ENCODE assay signal across 8 mouse cellular contexts in genomic region chr2:92058469-92058868, GRCm38 (mm10). TPM values are rescaled to one million over a fixed set of nuclear protein-coding genes. Genes with fewer than 3 reads are reported as not detected.
A peak's percentile ranks its signal among the peaks of the same experiment; 100 is the strongest.
DNase-seq lines count a peak whose midpoint lies in the region; ATAC-seq and TF ChIP-seq lines count a peak whose summit lies in the region.

No protein-coding gene starts in this region.

- no peaks in the 10 kb centered on the region for H3K36me3 ChIP-seq in embryonic facial prominence, embryonic 15.5 days
- no peaks in the 10 kb centered on the region for H3K36me3 ChIP-seq in heart, embryonic 10.5 days
- H3K36me3 ChIP-seq in kidney, embryonic 14.5 days (ENCODE audit: control insufficient read depth, insufficient read depth, low read length): no peaks in the 10 kb centered on the region
- H3K36me3 ChIP-seq in limb, embryonic 14.5 days (ENCODE audit: control insufficient read depth, insufficient read depth, low read length): no peaks in the 10 kb centered on the region
- H3K36me3 ChIP-seq in midbrain, embryonic 16.5 days (ENCODE audit: control insufficient read depth, insufficient read depth, low read length): no peaks in the 10 kb centered on the region
- no peaks in the 10 kb centered on the region for H3K36me3 ChIP-seq in spleen, adult 2 months (ENCODE audit: control insufficient read depth, insufficient read depth, low read length)

- 0 out of 2 replicates have a peak overlapping the region, but pooled peaks have one; percentile 20 for H3K27ac ChIP-seq in bone marrow, adult 2 months (ENCODE audit: control insufficient read depth, insufficient read depth, low read depth, low read length, poor library complexity)
- H3K27ac ChIP-seq in embryonic facial prominence, embryonic 15.5 days (replicated peaks): no peak overlapping the region
- H3K27ac ChIP-seq in heart, embryonic 10.5 days: peak overlapping the region; percentile 44; the same call in 1 of the 2 replicates
- no peak overlapping the region for H3K27ac ChIP-seq in kidney, embryonic 14.5 days (ENCODE audit: low read depth, low read length)
- no peak overlapping the region for H3K27ac ChIP-seq in limb, embryonic 14.5 days (replicated peaks; ENCODE audit: low read depth, low read length)
- H3K27ac ChIP-seq in midbrain, embryonic 16.5 days (ENCODE audit: low read length): peak overlapping the region; percentile 95
- H3K27ac ChIP-seq in spleen, adult 2 months (ENCODE audit: insufficient read depth, low read length): no peak overlapping the region

- ATAC-seq in embryonic facial prominence, embryonic 15.5 days (ENCODE audit: insufficient number of reproducible peaks, low FRiP score, low TSS enrichment, low read depth): peak; percentile 66
- peak; percentile 53 for ATAC-seq in kidney, embryonic 14.5 days (ENCODE audit: low FRiP score, low TSS enrichment)
- ATAC-seq in limb, embryonic 14.5 days (ENCODE audit: low FRiP score, low read depth): peak; percentile 53
- ATAC-seq in midbrain, embryonic 16.5 days: peak; percentile 73

- peak; percentile 80 for TF ChIP-seq CTCF in bone marrow, adult 2 months (IDR thresholded peaks at IDR 0.05; ENCODE audit: control insufficient read depth, insufficient read depth, low read length)
- peak; percentile 91 for TF ChIP-seq CTCF in spleen, adult 2 months (IDR thresholded peaks at IDR 0.05; ENCODE audit: extremely low read depth, insufficient read depth, insufficient read length, insufficient replicate concordance)

- peak overlapping the region; percentile 33; the same call in 1 of the 2 replicates for H3K9ac ChIP-seq in embryonic facial prominence, embryonic 15.5 days
- peak overlapping the region; percentile 40; the same call in 1 of the 2 replicates for H3K9ac ChIP-seq in kidney, embryonic 14.5 days (ENCODE audit: low read depth, low read length)
- peak overlapping the region; percentile 61 for H3K9ac ChIP-seq in limb, embryonic 14.5 days (ENCODE audit: low read depth, low read length, severe bottlenecking)
- peak overlapping the region; percentile 97 for H3K9ac ChIP-seq in midbrain, embryonic 16.5 days (ENCODE audit: low read depth, low read length)

- H3K9me3 ChIP-seq in embryonic facial prominence, embryonic 15.5 days (replicated peaks): no peaks in the 10 kb centered on the region
- no peaks in the 10 kb centered on the region for H3K9me3 ChIP-seq in heart, embryonic 10.5 days
- no peaks in the 10 kb centered on the region for H3K9me3 ChIP-seq in kidney, embryonic 14.5 days (ENCODE audit: control insufficient read depth, low read length)
- H3K9me3 ChIP-seq in limb, embryonic 14.5 days (ENCODE audit: control insufficient read depth, low read length): no peaks in the 10 kb centered on the region
- H3K9me3 ChIP-seq in midbrain, embryonic 16.5 days (replicated peaks; ENCODE audit: control insufficient read depth, low read length, poor library complexity, severe bottlenecking): no peaks in the 10 kb centered on the region

- H3K4me2 ChIP-seq in embryonic facial prominence, embryonic 15.5 days (replicated peaks): peak overlapping the region; percentile 94
- peak overlapping the region; percentile 96 for H3K4me2 ChIP-seq in kidney, embryonic 14.5 days (replicated peaks; ENCODE audit: low read depth, low read length)
- peak overlapping the region; percentile 93 for H3K4me2 ChIP-seq in limb, embryonic 14.5 days (replicated peaks; ENCODE audit: low read depth, low read length, severe bottlenecking)
- H3K4me2 ChIP-seq in midbrain, embryonic 16.5 days (ENCODE audit: low read length): peak overlapping the region; percentile 78

- peak; percentile 87 for DNase-seq in A20 (ENCODE audit: low read depth, low spot score)
- DNase-seq in heart, embryonic 10.5 days (ENCODE audit: low spot score): peak; percentile 94
- DNase-seq in limb, embryonic 14.5 days (ENCODE audit: low spot score): peak; percentile 91
- peak in 1 of 2 experiments; percentile 75 for DNase-seq in spleen, adult 2 months (ENCODE audit: low read depth in 1 of 2, low spot score in 2 of 2)

- H3K4me1 ChIP-seq in bone marrow, adult 2 months (ENCODE audit: control insufficient read depth, insufficient read depth, low read length): no peaks in the 10 kb centered on the region; the same call in 1 of the 2 replicates
- peaks cover 56% of the 10 kb centered on the region for H3K4me1 ChIP-seq in embryonic facial prominence, embryonic 15.5 days
- peaks cover 27% of the 10 kb centered on the region for H3K4me1 ChIP-seq in heart, embryonic 10.5 days
- 0 out of 2 replicates have a peak, but pooled peaks cover 6% of the 10 kb centered on the region for H3K4me1 ChIP-seq in kidney, embryonic 14.5 days (ENCODE audit: control insufficient read depth, insufficient read depth, low read length)
- peaks cover 34% of the 10 kb centered on the region for H3K4me1 ChIP-seq in limb, embryonic 14.5 days (ENCODE audit: control insufficient read depth, insufficient read depth, low read length)
- H3K4me1 ChIP-seq in midbrain, embryonic 16.5 days (ENCODE audit: control insufficient read depth, insufficient read depth, low read length): peaks cover 14% of the 10 kb centered on the region
- peaks cover 14% of the 10 kb centered on the region for H3K4me1 ChIP-seq in spleen, adult 2 months (ENCODE audit: control insufficient read depth, insufficient read depth, insufficient read length)

- under 1% methylated on average over 29 of the region's 29 CpGs for WGBS in bone marrow, adult 2 months
- under 1% methylated on average over 29 of the region's 29 CpGs for WGBS in embryonic facial prominence, embryonic 15.5 days
- under 1% methylated on average over 29 of the region's 29 CpGs for WGBS in heart, embryonic 10.5 days
- WGBS in kidney, embryonic 14.5 days: under 1% methylated on average over 29 of the region's 29 CpGs
- WGBS in limb, embryonic 14.5 days: under 1% methylated on average over 29 of the region's 29 CpGs
- WGBS in midbrain, embryonic 16.5 days: under 1% methylated on average over 29 of the region's 29 CpGs
- WGBS in spleen, adult 2 months: under 1% methylated on average over 29 of the region's 29 CpGs

- TF ChIP-seq POLR2A in bone marrow, adult 2 months (IDR thresholded peaks at IDR 0.05; ENCODE audit: borderline replicate concordance, control insufficient read depth, low read depth, low read length): no peak
- no peak for TF ChIP-seq POLR2A in limb, embryonic 14.5 days (IDR thresholded peaks at IDR 0.05; ENCODE audit: borderline replicate concordance, extremely low read depth, insufficient read depth, insufficient read length)
- TF ChIP-seq POLR2A in spleen, adult 2 months (IDR thresholded peaks at IDR 0.05; ENCODE audit: low read depth, low read length): no peak

- H3K27me3 ChIP-seq in embryonic facial prominence, embryonic 15.5 days: peaks cover 28% of the 10 kb centered on the region
- peaks cover 62% of the 10 kb centered on the region for H3K27me3 ChIP-seq in heart, embryonic 10.5 days (ENCODE audit: insufficient read depth, poor library complexity, severe bottlenecking)
- H3K27me3 ChIP-seq in kidney, embryonic 14.5 days (ENCODE audit: control insufficient read depth, insufficient read depth, low read length): peaks cover 30% of the 10 kb centered on the region
- H3K27me3 ChIP-seq in limb, embryonic 14.5 days (ENCODE audit: control insufficient read depth, insufficient read depth, low read length): peaks cover 12% of the 10 kb centered on the region; the same call in 1 of the 2 replicates
- peaks cover 4% of the 10 kb centered on the region; the same call in 1 of the 2 replicates for H3K27me3 ChIP-seq in midbrain, embryonic 16.5 days (ENCODE audit: control insufficient read depth, insufficient read depth, low read depth, low read length)
- peaks cover 15% of the 10 kb centered on the region for H3K27me3 ChIP-seq in spleen, adult 2 months (ENCODE audit: control insufficient read depth, insufficient read depth, low read length)

- H3K4me3 ChIP-seq in bone marrow, adult 2 months (replicated peaks; ENCODE audit: control insufficient read depth, low read depth, low read length): peak overlapping the region; percentile 17
- H3K4me3 ChIP-seq in embryonic facial prominence, embryonic 15.5 days (replicated peaks): peak overlapping the region; percentile 54
- H3K4me3 ChIP-seq in heart, embryonic 10.5 days: peak overlapping the region; percentile 75
- H3K4me3 ChIP-seq in kidney, embryonic 14.5 days (ENCODE audit: low read length): peak overlapping the region; percentile 55
- peak overlapping the region; percentile 60 for H3K4me3 ChIP-seq in limb, embryonic 14.5 days (replicated peaks; ENCODE audit: low read length)
- H3K4me3 ChIP-seq in midbrain, embryonic 16.5 days (ENCODE audit: low read depth, low read length): peak overlapping the region; percentile 81
- peak overlapping the region; percentile 55; the same call in 1 of the 2 replicates for H3K4me3 ChIP-seq in spleen, adult 2 months (ENCODE audit: extremely low read depth, insufficient read depth, insufficient read length)

RNA-seq across cellular contexts. Expression of gene Creb3l1, which starts 34.2 kb away (rescaled TPM):
- 1.6 and 1.7 TPM in 2 replicates for polyA plus RNA-seq in bone marrow, adult 2 months (2011; ENCODE audit: insufficient read depth, insufficient read length, low replicate concordance, missing spikeins)
- polyA plus RNA-seq in embryonic facial prominence, embryonic 15.5 days (2015; fragmentation: Nextera tagmentation; extraction: Ambion mirVana): 36.8 and 44.3 TPM in 2 replicates
- 7.2 and 8.6 TPM in 2 replicates for polyA plus RNA-seq in heart, embryonic 10.5 days (2016; fragmentation: Nextera tagmentation; extraction: Ambion mirVana)
- polyA plus RNA-seq in kidney, embryonic 14.5 days (2014; fragmentation: Nextera tagmentation; extraction: Ambion mirVana): 11.1 and 15.0 TPM in 2 replicates
- polyA plus RNA-seq in limb, embryonic 14.5 days (2012; rRNA removed): 28.5 and 35.0 TPM in 2 replicates
- 31.3 and 37.5 TPM in 2 replicates for polyA plus RNA-seq in limb, embryonic 14.5 days (2014; fragmentation: Nextera tagmentation; extraction: Ambion mirVana)
- polyA plus RNA-seq in midbrain, embryonic 16.5 days (2015; fragmentation: Nextera tagmentation; extraction: Ambion mirVana): 1.2 and 1.9 TPM in 2 replicates
- polyA plus RNA-seq in spleen, adult 2 months (2012; rRNA removed): 3.3 and 4.0 TPM in 2 replicates

RNA-seq across cellular contexts. Expression of gene Phf21a, which starts 34.4 kb away (rescaled TPM):
- polyA plus RNA-seq in bone marrow, adult 2 months (2011; ENCODE audit: insufficient read depth, insufficient read length, low replicate concordance, missing spikeins): 21.1 and 52.8 TPM in 2 replicates
- 36.1 and 37.6 TPM in 2 replicates for polyA plus RNA-seq in embryonic facial prominence, embryonic 15.5 days (2015; fragmentation: Nextera tagmentation; extraction: Ambion mirVana)
- 20.6 and 30.3 TPM in 2 replicates for polyA plus RNA-seq in heart, embryonic 10.5 days (2016; fragmentation: Nextera tagmentation; extraction: Ambion mirVana)
- 25.3 and 36.3 TPM in 2 replicates for polyA plus RNA-seq in kidney, embryonic 14.5 days (2014; fragmentation: Nextera tagmentation; extraction: Ambion mirVana)
- 96.0 and 119 TPM in 2 replicates for polyA plus RNA-seq in limb, embryonic 14.5 days (2012; rRNA removed)
- 37.2 and 38.2 TPM in 2 replicates for polyA plus RNA-seq in limb, embryonic 14.5 days (2014; fragmentation: Nextera tagmentation; extraction: Ambion mirVana)
- polyA plus RNA-seq in midbrain, embryonic 16.5 days (2015; fragmentation: Nextera tagmentation; extraction: Ambion mirVana): 33.6 and 36.0 TPM in 2 replicates
- 49.2 and 51.4 TPM in 2 replicates for polyA plus RNA-seq in spleen, adult 2 months (2012; rRNA removed)

Comparison
In these comparisons a context has a peak if more than half of its experiments do, and no peak if none do; other contexts are left out.
1. H3K27ac ChIP-seq: peak in bone marrow, adult 2 months (single experiment), heart, embryonic 10.5 days (single experiment) and midbrain, embryonic 16.5 days (single experiment); none in embryonic facial prominence, embryonic 15.5 days (single experiment), kidney, embryonic 14.5 days (single experiment), limb, embryonic 14.5 days (single experiment) and spleen, adult 2 months (single experiment).
2. H3K4me3 ChIP-seq: peak in every context shown above with its lines; median percentile 81 in midbrain, embryonic 16.5 days; 75 in heart, embryonic 10.5 days; 60 in limb, embryonic 14.5 days; 55 in kidney, embryonic 14.5 days; 55 in spleen, adult 2 months; 54 in embryonic facial prominence, embryonic 15.5 days; 17 in bone marrow, adult 2 months.
3. H3K9ac ChIP-seq: peak in every context shown above with its lines; median percentile 97 in midbrain, embryonic 16.5 days; 61 in limb, embryonic 14.5 days; 40 in kidney, embryonic 14.5 days; 33 in embryonic facial prominence, embryonic 15.5 days.
4. Peak in every context shown above with its lines, with median percentiles within 50 percentile points of each other: ATAC-seq and H3K4me2 ChIP-seq.